Mouse (Mus musculus): ENCODE measurements around the gene Tarbp2. TPM values are rescaled to one million over a fixed set of nuclear protein-coding genes. Genes with fewer than 3 reads are reported as not detected.

The Tarbp2 gene
- polyA plus RNA-seq, 1 experiment from 2014 or later = 87.7 TPM

GRCm38 (mm10) chr15:102563681-102564080 lies 45.7 kb downstream of the Tarbp2 start:
- H3K9ac ChIP-seq = no peak overlapping the region
- no peaks in the 10 kb centered on the region for H3K4me1 ChIP-seq
- H3K9me3 ChIP-seq (replicated peaks) = no peaks in the 10 kb centered on the region
- H3K4me2 ChIP-seq = no peak overlapping the region
- no peak for ATAC-seq
- 64% methylated on average over 5 of the region's 5 CpGs for WGBS
- peaks cover 18% of the 10 kb centered on the region; the same call in 1 of the 2 replicates for H3K36me3 ChIP-seq (ENCODE audit: poor library complexity, severe bottlenecking)
- H3K4me3 ChIP-seq = no peak overlapping the region
- H3K27ac ChIP-seq = no peak overlapping the region
- no peaks in the 10 kb centered on the region for H3K27me3 ChIP-seq

- H3K4me3 ChIP-seq = no peak overlapping the region
- H3K27ac ChIP-seq = no peak overlapping the region
- 88% methylated on average over 2 of the region's 2 CpGs for whole genome bisulfite sequencing
- H3K36me3 ChIP-seq (ENCODE audit: poor library complexity, severe bottlenecking) = peaks cover 6% of the 10 kb centered on the region; the same call in 1 of the 2 replicates
- no peak overlapping the region for H3K4me2 ChIP-seq
- no peaks in the 10 kb centered on the region for H3K9me3 ChIP-seq (replicated peaks)
- no peaks in the 10 kb centered on the region for H3K4me1 ChIP-seq
- no peak for ATAC-seq
- no peaks in the 10 kb centered on the region for H3K27me3 ChIP-seq
- no peak overlapping the region for H3K9ac ChIP-seq
These were observed 49.9 kb downstream of the Tarbp2 start for GRCm38 (mm10) chr15:102567849-102568248.

- ATAC-seq = no peak
- Histone ChIP-seq H3K27me3 (no peaks in the 10 kb centered on the region), H3K9me3 (replicated peaks) (no peaks in the 10 kb centered on the region), H3K9ac (no peak overlapping the region), H3K4me1 (peaks cover 8% of the 10 kb centered on the region), H3K36me3 (ENCODE audit: poor library complexity, severe bottlenecking) (no peaks in the 10 kb centered on the region), H3K27ac (no peak overlapping the region), H3K4me3 (no peak overlapping the region), H3K4me2 (no peak overlapping the region)
- 83% methylated on average over 3 of the region's 3 CpGs for WGBS
These were observed 54.1 kb downstream of the Tarbp2 start for GRCm38 (mm10) chr15:102572081-102572480.

Other genes starting within 250 kb of the Tarbp2 start
- 0.09 TPM in 1 of 2 replicates, not detected in the other for gene Gm9918, start 247.6 kb upstream of the Tarbp2 start, polyA plus RNA-seq (2015; fragmentation: Nextera tagmentation; extraction: Ambion mirVana)
- 46.7 and 48.9 TPM in 2 replicates for gene Mfsd5, start 238.7 kb upstream of the Tarbp2 start, polyA plus RNA-seq (2015; fragmentation: Nextera tagmentation; extraction: Ambion mirVana)
- 19.7 and 27.3 TPM in 2 replicates for gene Espl1, start 221.9 kb upstream of the Tarbp2 start, polyA plus RNA-seq (2015; fragmentation: Nextera tagmentation; extraction: Ambion mirVana)
- gene Pfdn5, start 192.1 kb upstream of the Tarbp2 start, polyA plus RNA-seq (2015; fragmentation: Nextera tagmentation; extraction: Ambion mirVana) = 470 and 502 TPM in 2 replicates
- 116 and 126 TPM in 2 replicates for gene Myg1, start 186.5 kb upstream of the Tarbp2 start, polyA plus RNA-seq (2015; fragmentation: Nextera tagmentation; extraction: Ambion mirVana)
- gene Aaas, start 167.4 kb upstream of the Tarbp2 start, polyA plus RNA-seq (2015; fragmentation: Nextera tagmentation; extraction: Ambion mirVana) = 64.1 and 66.5 TPM in 2 replicates
- 0.15 and 0.18 TPM in 2 replicates for gene Sp7, start 151.0 kb upstream of the Tarbp2 start, polyA plus RNA-seq (2015; fragmentation: Nextera tagmentation; extraction: Ambion mirVana)
- 7.0 and 8.1 TPM in 2 replicates for gene Sp1, start 112.0 kb upstream of the Tarbp2 start, polyA plus RNA-seq (2015; fragmentation: Nextera tagmentation; extraction: Ambion mirVana)
- gene Amhr2, start 72.8 kb upstream of the Tarbp2 start, polyA plus RNA-seq (2015; fragmentation: Nextera tagmentation; extraction: Ambion mirVana) = 0.19 and 0.20 TPM in 2 replicates
- 88.9 and 90.9 TPM in 2 replicates for gene Prr13, start 59.2 kb upstream of the Tarbp2 start, polyA plus RNA-seq (2015; fragmentation: Nextera tagmentation; extraction: Ambion mirVana)
- gene Pcbp2, start 47.7 kb upstream of the Tarbp2 start, polyA plus RNA-seq (2015; fragmentation: Nextera tagmentation; extraction: Ambion mirVana) = 198 and 212 TPM in 2 replicates
- gene Gm10337, start 14.5 kb upstream of the Tarbp2 start, polyA plus RNA-seq (2015; fragmentation: Nextera tagmentation; extraction: Ambion mirVana) = 6.6 and 13.4 TPM in 2 replicates
- 37.6 and 40.4 TPM in 2 replicates for gene Map3k12, start 1.1 kb upstream of the Tarbp2 start, polyA plus RNA-seq (2015; fragmentation: Nextera tagmentation; extraction: Ambion mirVana)
- gene Npff, start 6.8 kb downstream of the Tarbp2 start, polyA plus RNA-seq (2015; fragmentation: Nextera tagmentation; extraction: Ambion mirVana) = 1.6 and 3.9 TPM in 2 replicates
- not detected in 2 replicates for gene Gm28047, start 106.9 kb downstream of the Tarbp2 start, polyA plus RNA-seq (2015; fragmentation: Nextera tagmentation; extraction: Ambion mirVana)
- 19.8 and 22.1 TPM in 2 replicates for gene Atf7, start 107.3 kb downstream of the Tarbp2 start, polyA plus RNA-seq (2015; fragmentation: Nextera tagmentation; extraction: Ambion mirVana)
- 52.3 and 79.6 TPM in 2 replicates for gene Atp5g2, start 154.2 kb downstream of the Tarbp2 start, polyA plus RNA-seq (2015; fragmentation: Nextera tagmentation; extraction: Ambion mirVana)
- 45.0 and 48.7 TPM in 2 replicates for gene Calcoco1, start 204.0 kb downstream of the Tarbp2 start, polyA plus RNA-seq (2015; fragmentation: Nextera tagmentation; extraction: Ambion mirVana)